Mouse (Mus musculus) neutrophil, adult 65 days (primary cell): ENCODE measurements around the gene Olfr1175-ps. TPM values are rescaled to one million over a fixed set of nuclear protein-coding genes. Genes with fewer than 3 reads are reported as not detected.

ENCODE experiments used
- total RNA-seq: library from RNA; stranded (reverse); gene quantifications from 2 replicates; pipeline ENCODE4 v1.2.4, GENCODE M21; 2023

Gene Olfr1175-ps
- not detected in 2 replicates for total RNA-seq

DNA sequence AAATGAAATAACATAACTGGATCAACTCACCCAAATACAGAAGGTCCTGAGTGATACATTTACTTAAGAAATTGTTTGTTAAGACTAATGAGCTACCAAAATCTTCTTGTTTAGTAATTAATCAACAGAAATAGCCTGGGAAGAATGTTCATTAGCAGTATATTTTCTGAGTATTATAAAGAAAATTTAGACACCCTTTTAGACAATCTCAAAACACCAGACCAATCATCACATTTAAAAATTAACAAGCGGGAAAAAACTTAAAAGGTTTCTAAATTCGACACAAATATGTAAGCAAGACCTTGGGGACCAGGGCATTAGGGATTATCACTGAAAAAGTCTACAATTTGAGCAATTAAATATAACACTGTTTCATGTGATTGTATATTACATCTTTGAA is at the start of gene Olfr1175-ps:
Gene Olfr1175-ps (minus strand): TSS at position 101 of the 400 bp plus-strand sequence.

DNA sequence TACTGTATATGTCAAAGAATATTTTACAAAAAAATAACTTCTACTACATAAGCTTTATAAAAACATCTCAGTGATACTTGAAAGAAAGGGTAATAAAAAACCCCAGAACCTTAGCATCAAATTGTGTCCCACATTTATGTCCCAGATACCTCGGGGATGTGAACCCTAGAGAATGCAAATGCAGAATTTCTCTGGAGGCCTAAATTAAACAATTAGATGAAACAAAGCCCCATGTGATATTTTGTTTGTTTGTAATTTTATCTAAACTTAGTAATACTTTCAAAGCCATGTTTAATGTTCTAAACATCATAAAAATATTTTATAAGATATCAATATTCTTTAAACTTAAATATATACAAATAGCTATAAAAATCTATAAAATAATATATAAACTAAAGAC is 19.4 kb upstream of the Olfr1175-ps start, which contains the start of gene Olfr1177-ps:
Gene Olfr1177-ps (minus strand): TSS at position 101 of the 400 bp plus-strand sequence.

DNA sequence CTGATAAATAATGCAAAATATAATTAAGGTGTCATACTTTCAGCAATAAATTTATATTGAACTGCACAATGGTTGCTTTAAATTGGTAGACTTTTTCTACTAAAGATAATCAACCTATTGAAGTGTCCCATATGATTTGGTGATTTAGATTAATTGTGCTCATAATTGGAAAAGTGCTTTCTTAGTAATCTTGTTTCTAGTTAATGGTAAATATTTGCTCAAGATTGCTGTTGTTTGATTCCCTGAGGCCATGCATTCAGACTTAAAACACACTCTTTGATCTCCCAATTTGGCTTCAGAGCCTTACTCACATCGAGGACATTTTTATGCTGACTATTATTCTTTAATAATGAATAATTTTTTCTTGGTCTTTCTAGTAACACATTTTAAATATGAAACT is 9.4 kb upstream of the Olfr1175-ps start, which contains the start of gene Olfr1176:
Gene Olfr1176 (plus strand): TSS at position 301 of the 400 bp plus-strand sequence.

GRCm38 (mm10) chr2:88315035-88315434 is 12.0 kb downstream of the Olfr1175-ps start, which contains the start of gene Olfr1174-ps:
TSS of gene Olfr1174-ps (minus strand) at chr2:88315135.

GRCm38 (mm10) chr2:88279775-88280174 is 47.2 kb downstream of the Olfr1175-ps start, which contains the start of gene Olfr1173:
TSS of gene Olfr1173 (minus strand) at chr2:88279875.

Other genes with a start within 250 kb of the Olfr1175-ps start
- gene Olfr1164, start 233.2 kb downstream of the Olfr1175-ps start, total RNA-seq, result not detected in 2 replicates
- gene Olfr1166, start 198.9 kb downstream of the Olfr1175-ps start, total RNA-seq, result not detected in 2 replicates
- not detected in 2 replicates for gene Olfr1167, start 172.0 kb downstream of the Olfr1175-ps start, total RNA-seq
- gene Olfr1168, start 145.3 kb downstream of the Olfr1175-ps start, total RNA-seq, result not detected in 2 replicates
- gene Olfr1170, start 98.9 kb downstream of the Olfr1175-ps start, total RNA-seq, result not detected in 2 replicates
- gene Olfr1173, start 47.3 kb downstream of the Olfr1175-ps start, total RNA-seq, result not detected in 2 replicates
- gene Olfr1174-ps, start 12.1 kb downstream of the Olfr1175-ps start, total RNA-seq, result not detected in 2 replicates
- gene Olfr1176, start 9.5 kb upstream of the Olfr1175-ps start, total RNA-seq, result not detected in 2 replicates
- gene Olfr1177-ps, start 19.3 kb upstream of the Olfr1175-ps start, total RNA-seq, result not detected in 2 replicates
- gene Olfr1178, start 59.8 kb upstream of the Olfr1175-ps start, total RNA-seq, result not detected in 2 replicates
- not detected in 2 replicates for gene Olfr1179, start 79.2 kb upstream of the Olfr1175-ps start, total RNA-seq
- not detected in 2 replicates for gene Olfr1180, start 91.9 kb upstream of the Olfr1175-ps start, total RNA-seq
- not detected in 2 replicates for gene Olfr1181, start 99.0 kb upstream of the Olfr1175-ps start, total RNA-seq
- gene Gm13757, start 121.9 kb upstream of the Olfr1175-ps start, total RNA-seq, result not detected in 2 replicates
- not detected in 2 replicates for gene Olfr1183, start 127.7 kb upstream of the Olfr1175-ps start, total RNA-seq
- not detected in 2 replicates for gene Olfr1184, start 156.4 kb upstream of the Olfr1175-ps start, total RNA-seq
- not detected in 2 replicates for gene Olfr1185-ps1, start 166.1 kb upstream of the Olfr1175-ps start, total RNA-seq
- gene Olfr1186, start 191.3 kb upstream of the Olfr1175-ps start, total RNA-seq, result not detected in 2 replicates
- not detected in 2 replicates for gene Olfr1188, start 229.7 kb upstream of the Olfr1175-ps start, total RNA-seq